Mouse (Mus musculus): Measurements from ENCODE around the gene Fam78a. TPM values are rescaled to one million over a fixed set of nuclear protein-coding genes. Genes with fewer than 3 reads are reported as not detected.

Fam78a gene
- polyA plus RNA-seq, 1 experiment from 2014 or later, result 0.56 TPM

- DNase-seq (ENCODE audit: low spot score), result no peak
- Histone ChIP-seq H3K4me3 (replicated peaks; ENCODE audit: low read length) (no peak overlapping the region), H3K27ac (no peak overlapping the region), H3K4me2 (replicated peaks) (no peak overlapping the region), H3K9ac (no peak overlapping the region), H3K4me1 (replicated peaks; ENCODE audit: control insufficient read depth, insufficient read depth, low read length) (no peaks in the 10 kb centered on the region), H3K9me3 (ENCODE audit: control insufficient read depth, low read length) (no peaks in the 10 kb centered on the region), H3K27me3 (ENCODE audit: control insufficient read depth, insufficient read depth, low read length) (no peaks in the 10 kb centered on the region), H3K36me3 (replicated peaks; ENCODE audit: control insufficient read depth, insufficient read depth) (no peaks in the 10 kb centered on the region)
- no peak for ATAC-seq (ENCODE audit: low FRiP score)
- 75% methylated on average over 9 of the region's 9 CpGs for WGBS
These were observed 26.4 kb downstream of the Fam78a start for GRCm38 (mm10) chr2:32058241-32058640.

- Histone ChIP-seq H3K4me3 (replicated peaks; ENCODE audit: low read length) (no peak overlapping the region), H3K36me3 (replicated peaks; ENCODE audit: control insufficient read depth, insufficient read depth) (no peaks in the 10 kb centered on the region), H3K27ac (no peak overlapping the region), H3K4me1 (replicated peaks; ENCODE audit: control insufficient read depth, insufficient read depth, low read length) (no peaks in the 10 kb centered on the region), H3K27me3 (ENCODE audit: control insufficient read depth, insufficient read depth, low read length) (no peaks in the 10 kb centered on the region), H3K9ac (no peak overlapping the region), H3K9me3 (ENCODE audit: control insufficient read depth, low read length) (no peaks in the 10 kb centered on the region), H3K4me2 (replicated peaks) (no peak overlapping the region)
- 87% methylated on average over 4 of the region's 4 CpGs for WGBS
- no peak for ATAC-seq (ENCODE audit: low FRiP score)
- no peak for DNase-seq (ENCODE audit: low spot score)
These were observed 26.9 kb downstream of the Fam78a start for GRCm38 (mm10) chr2:32057794-32058193.

- Histone ChIP-seq H3K4me3 (replicated peaks; ENCODE audit: low read length) (no peak overlapping the region), H3K36me3 (replicated peaks; ENCODE audit: control insufficient read depth, insufficient read depth) (peaks cover 3% of the 10 kb centered on the region), H3K9me3 (ENCODE audit: control insufficient read depth, low read length) (no peaks in the 10 kb centered on the region), H3K27ac (no peak overlapping the region), H3K9ac (no peak overlapping the region), H3K4me2 (replicated peaks) (no peak overlapping the region), H3K4me1 (replicated peaks; ENCODE audit: control insufficient read depth, insufficient read depth, low read length) (no peaks in the 10 kb centered on the region), H3K27me3 (ENCODE audit: control insufficient read depth, insufficient read depth, low read length) (no peaks in the 10 kb centered on the region)
- no peak for DNase-seq (ENCODE audit: low spot score)
- 87% methylated on average over 2 of the region's 2 CpGs for WGBS
- ATAC-seq (ENCODE audit: low FRiP score), result no peak
These were observed 27.3 kb downstream of the Fam78a start for GRCm38 (mm10) chr2:32057360-32057759.

GRCm38 (mm10) chr2:32056524-32056923, 28.1 kb downstream of the Fam78a start:
- Histone ChIP-seq H3K27me3 (ENCODE audit: control insufficient read depth, insufficient read depth, low read length) (no peaks in the 10 kb centered on the region), H3K4me1 (replicated peaks; ENCODE audit: control insufficient read depth, insufficient read depth, low read length) (no peaks in the 10 kb centered on the region), H3K4me2 (replicated peaks) (no peak overlapping the region), H3K9me3 (ENCODE audit: control insufficient read depth, low read length) (no peaks in the 10 kb centered on the region), H3K27ac (no peak overlapping the region), H3K9ac (no peak overlapping the region), H3K4me3 (replicated peaks; ENCODE audit: low read length) (no peak overlapping the region), H3K36me3 (replicated peaks; ENCODE audit: control insufficient read depth, insufficient read depth) (peaks cover 11% of the 10 kb centered on the region)
- no peak for DNase-seq (ENCODE audit: low spot score)
- no peak for ATAC-seq (ENCODE audit: low FRiP score)
- 86% methylated on average over 10 of the region's 10 CpGs for WGBS

- 49% methylated on average over 7 of the region's 7 CpGs for WGBS
- peaks cover 22% of the 10 kb centered on the region for H3K36me3 ChIP-seq (replicated peaks; ENCODE audit: control insufficient read depth, insufficient read depth)
- ATAC-seq (ENCODE audit: low FRiP score) (no peak), DNase-seq (ENCODE audit: low spot score) (no peak)
- H3K4me3 ChIP-seq (replicated peaks; ENCODE audit: low read length), result no peak overlapping the region
- H3K4me1 ChIP-seq (replicated peaks; ENCODE audit: control insufficient read depth, insufficient read depth, low read length), result no peaks in the 10 kb centered on the region
- no peak overlapping the region for H3K27ac ChIP-seq
- H3K9me3 ChIP-seq (ENCODE audit: control insufficient read depth, low read length), result no peaks in the 10 kb centered on the region
- H3K9ac ChIP-seq, result no peak overlapping the region
- no peak overlapping the region for H3K4me2 ChIP-seq (replicated peaks)
- no peaks in the 10 kb centered on the region for H3K27me3 ChIP-seq (ENCODE audit: control insufficient read depth, insufficient read depth, low read length)
These were observed 29.2 kb downstream of the Fam78a start for GRCm38 (mm10) chr2:32055357-32055965.

- Histone ChIP-seq H3K4me2 (replicated peaks) (no peak overlapping the region), H3K9ac (no peak overlapping the region), H3K27me3 (ENCODE audit: control insufficient read depth, insufficient read depth, low read length) (no peaks in the 10 kb centered on the region), H3K36me3 (replicated peaks; ENCODE audit: control insufficient read depth, insufficient read depth) (peaks cover 50% of the 10 kb centered on the region), H3K4me3 (replicated peaks; ENCODE audit: low read length) (no peak overlapping the region), H3K9me3 (ENCODE audit: control insufficient read depth, low read length) (no peaks in the 10 kb centered on the region), H3K27ac (no peak overlapping the region), H3K4me1 (replicated peaks; ENCODE audit: control insufficient read depth, insufficient read depth, low read length) (no peaks in the 10 kb centered on the region)
- ATAC-seq (ENCODE audit: low FRiP score) (no peak), DNase-seq (ENCODE audit: low spot score) (no peak)
- 98% methylated on average over 7 of the region's 7 CpGs for WGBS
These were observed 32.2 kb downstream of the Fam78a start for GRCm38 (mm10) chr2:32052418-32052817.

DNA sequence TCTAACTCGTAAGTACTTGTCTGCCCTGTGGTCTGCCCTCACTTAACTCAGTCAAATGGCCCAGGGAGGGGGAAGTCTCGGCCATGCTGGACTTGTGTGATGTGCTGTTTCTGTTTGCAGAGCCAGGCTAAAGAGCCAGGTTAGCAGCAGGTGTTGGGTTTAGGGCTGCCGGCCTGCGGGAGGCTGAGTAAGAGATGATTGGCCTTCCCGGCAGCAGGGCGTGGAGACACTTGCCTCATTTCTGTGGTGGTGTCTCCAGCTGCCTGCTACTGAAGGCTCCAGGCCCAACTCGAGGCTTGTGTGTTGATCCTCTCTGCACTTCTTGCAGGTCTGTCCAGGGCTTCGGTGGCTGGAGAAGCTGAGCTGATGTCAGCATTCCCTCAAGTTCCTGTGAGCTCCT, 32.9 kb downstream of the Fam78a start:
- ATAC-seq (ENCODE audit: low FRiP score), result no peak
- WGBS, result 87% methylated on average over 8 of the region's 8 CpGs
- H3K36me3 ChIP-seq (replicated peaks; ENCODE audit: control insufficient read depth, insufficient read depth), result peaks cover 57% of the 10 kb centered on the region

DNA sequence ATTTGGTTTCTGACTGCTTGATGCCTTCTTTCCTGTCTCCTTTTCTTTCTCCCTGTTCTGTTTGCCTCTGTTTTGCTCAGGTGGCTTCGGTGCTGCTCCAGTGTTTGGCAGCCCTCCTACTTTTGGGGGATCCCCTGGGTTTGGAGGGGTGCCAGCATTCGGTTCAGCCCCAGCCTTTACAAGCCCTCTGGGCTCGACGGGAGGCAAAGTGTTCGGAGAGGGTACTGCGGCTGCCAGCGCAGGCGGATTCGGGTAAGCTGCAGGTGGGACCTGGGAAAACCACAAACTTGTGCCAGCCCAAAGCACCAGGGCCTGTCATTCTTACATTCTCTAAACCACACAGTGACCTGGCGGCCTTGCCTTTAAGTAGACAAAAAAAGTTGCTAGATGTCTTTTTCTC, 37.3 kb downstream of the Fam78a start:
- no peak for ATAC-seq (ENCODE audit: low FRiP score)
- H3K9me3 ChIP-seq (ENCODE audit: control insufficient read depth, low read length), result no peaks in the 10 kb centered on the region
- H3K4me2 ChIP-seq (replicated peaks), result no peak overlapping the region
- no peak overlapping the region for H3K9ac ChIP-seq
- H3K4me3 ChIP-seq (replicated peaks; ENCODE audit: low read length), result no peak overlapping the region
- no peak for DNase-seq (ENCODE audit: low spot score)
- peaks cover 86% of the 10 kb centered on the region for H3K36me3 ChIP-seq (replicated peaks; ENCODE audit: control insufficient read depth, insufficient read depth)
- no peak overlapping the region for H3K27ac ChIP-seq
- no peaks in the 10 kb centered on the region for H3K4me1 ChIP-seq (replicated peaks; ENCODE audit: control insufficient read depth, insufficient read depth, low read length)
- H3K27me3 ChIP-seq (ENCODE audit: control insufficient read depth, insufficient read depth, low read length), result no peaks in the 10 kb centered on the region
- 76% methylated on average over 10 of the region's 10 CpGs for whole genome bisulfite sequencing

More for the DNA sequence above, 32.9 kb downstream of the Fam78a start:
- no peak for DNase-seq (ENCODE audit: low spot score)
- Histone ChIP-seq H3K4me1 (replicated peaks; ENCODE audit: control insufficient read depth, insufficient read depth, low read length) (no peaks in the 10 kb centered on the region), H3K27ac (no peak overlapping the region), H3K4me2 (replicated peaks) (no peak overlapping the region), H3K9me3 (ENCODE audit: control insufficient read depth, low read length) (no peaks in the 10 kb centered on the region), H3K27me3 (ENCODE audit: control insufficient read depth, insufficient read depth, low read length) (no peaks in the 10 kb centered on the region), H3K9ac (no peak overlapping the region), H3K4me3 (replicated peaks; ENCODE audit: low read length) (no peak overlapping the region)

DNA sequence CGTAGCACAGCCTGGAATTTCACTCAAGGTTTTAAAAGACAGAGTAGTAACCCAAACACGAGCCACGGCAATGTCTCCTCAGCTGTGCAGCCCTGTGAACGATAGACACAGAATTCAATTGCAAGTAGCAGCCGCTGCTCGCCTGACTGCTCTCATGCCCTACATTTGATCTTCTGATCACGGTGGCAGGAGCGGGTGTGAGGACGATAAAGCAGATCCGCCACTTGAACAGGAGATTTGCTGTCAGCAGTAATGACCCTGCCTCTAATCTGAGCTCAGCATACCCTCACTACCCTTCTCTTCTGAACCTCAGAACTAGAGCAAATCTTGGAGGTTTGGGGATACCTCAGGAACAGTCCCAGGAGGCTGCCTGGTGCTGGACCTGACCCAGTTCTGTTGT, 38.6 kb downstream of the Fam78a start:
- Histone ChIP-seq H3K4me3 (replicated peaks; ENCODE audit: low read length) (no peak overlapping the region), H3K36me3 (replicated peaks; ENCODE audit: control insufficient read depth, insufficient read depth) (peaks cover 85% of the 10 kb centered on the region), H3K9me3 (ENCODE audit: control insufficient read depth, low read length) (no peaks in the 10 kb centered on the region), H3K27me3 (ENCODE audit: control insufficient read depth, insufficient read depth, low read length) (no peaks in the 10 kb centered on the region), H3K9ac (no peak overlapping the region), H3K27ac (no peak overlapping the region), H3K4me1 (replicated peaks; ENCODE audit: control insufficient read depth, insufficient read depth, low read length) (no peaks in the 10 kb centered on the region), H3K4me2 (replicated peaks) (no peak overlapping the region)
- no peak for DNase-seq (ENCODE audit: low spot score)
- 85% methylated on average over 10 of the region's 10 CpGs for WGBS
- ATAC-seq (ENCODE audit: low FRiP score), result no peak

GRCm38 (mm10) chr2:32045375-32045774, 39.3 kb downstream of the Fam78a start:
- Histone ChIP-seq H3K27me3 (ENCODE audit: control insufficient read depth, insufficient read depth, low read length) (no peaks in the 10 kb centered on the region), H3K9me3 (ENCODE audit: control insufficient read depth, low read length) (no peaks in the 10 kb centered on the region), H3K36me3 (replicated peaks; ENCODE audit: control insufficient read depth, insufficient read depth) (peaks cover 85% of the 10 kb centered on the region), H3K4me3 (replicated peaks; ENCODE audit: low read length) (no peak overlapping the region), H3K4me1 (replicated peaks; ENCODE audit: control insufficient read depth, insufficient read depth, low read length) (no peaks in the 10 kb centered on the region), H3K4me2 (replicated peaks) (no peak overlapping the region), H3K9ac (no peak overlapping the region), H3K27ac (no peak overlapping the region)
- DNase-seq (ENCODE audit: low spot score) (no peak), ATAC-seq (ENCODE audit: low FRiP score) (no peak)
- 86% methylated on average over 6 of the region's 6 CpGs for WGBS
